23 mouse cellular contexts compared by ENCODE assay signal in genomic region chr15:4804256-4804655, GRCm38 (mm10).
A peak's percentile ranks its signal among the peaks of the same experiment; 100 is the strongest.
DNase-seq lines count a peak whose midpoint lies in the region; ATAC-seq lines count a peak whose summit lies in the region.
"Had no signal": no experiment of that assay in that cellular context is flagged by ENCODE, and none has a peak within 500 bp of the region (broad histone marks: within the 10 kb centered on the region; RNA-seq: fewer than 3 reads in every experiment).

No protein-coding gene starts in this region.

- no peaks in the 10 kb centered on the region for H3K36me3 ChIP-seq in kidney, embryonic 15.5 days
- H3K36me3 ChIP-seq: embryonic facial prominence, embryonic 10.5 days; embryonic facial prominence, embryonic 13.5 days; forebrain, embryonic 12.5 days; forebrain, embryonic 15.5 days; hindbrain, embryonic 12.5 days; hindbrain, embryonic 15.5 days had no signal

- H3K27ac ChIP-seq in kidney, embryonic 15.5 days, result no peak overlapping the region
- H3K27ac ChIP-seq: embryonic facial prominence, embryonic 10.5 days; embryonic facial prominence, embryonic 13.5 days; forebrain, embryonic 12.5 days; forebrain, embryonic 15.5 days; hindbrain, embryonic 12.5 days; hindbrain, embryonic 15.5 days had no signal

- ATAC-seq in kidney, embryonic 15.5 days (replicated peaks; ENCODE audit: low FRiP score), result 0 out of 2 replicates have a peak, but pooled peaks have one; percentile 15
- ATAC-seq: activated CD4-positive, CD25-positive, alpha-beta regulatory T cell, adult 4 months; forebrain, embryonic 15.5 days had no signal

- no peaks in the 10 kb centered on the region for H3K4me1 ChIP-seq in kidney, embryonic 15.5 days
- H3K4me1 ChIP-seq: embryonic facial prominence, embryonic 10.5 days; embryonic facial prominence, embryonic 13.5 days; forebrain, embryonic 12.5 days; forebrain, embryonic 15.5 days; hindbrain, embryonic 12.5 days; hindbrain, embryonic 15.5 days had no signal

- no peaks in the 10 kb centered on the region for H3K27me3 ChIP-seq in kidney, embryonic 15.5 days
- H3K27me3 ChIP-seq: embryonic facial prominence, embryonic 13.5 days; forebrain, embryonic 12.5 days; forebrain, embryonic 15.5 days; hindbrain, embryonic 12.5 days; hindbrain, embryonic 15.5 days had no signal

- peak; percentile 43 for DNase-seq in heart, adult 11 months
- no peak for DNase-seq in heart, adult 18-20 months
- no peak for DNase-seq in kidney, postnatal 10 days
- peak; percentile 5 for DNase-seq in lung, postnatal 14 days
- DNase-seq in lung, postnatal 4 days, result no peak
- DNase-seq: adrenal gland, adult 8-10 months; adrenal gland, postnatal 25 days; cerebellum, adult 11-12 months; cerebellum, adult 8-10 months; cerebellum, postnatal 10 days; cerebellum, postnatal 36 days; embryo, embryonic 11 days; gastrocnemius, postnatal 25 days had no signal

- 70% methylated on average over 2 of the region's 2 CpGs for WGBS in kidney, embryonic 15.5 days

- no peak overlapping the region for H3K4me3 ChIP-seq in kidney, embryonic 15.5 days (replicated peaks)
- H3K4me3 ChIP-seq: embryonic facial prominence, embryonic 10.5 days; embryonic facial prominence, embryonic 13.5 days; erythroblast, embryonic 14.5 days; forebrain, embryonic 12.5 days; forebrain, embryonic 15.5 days; hindbrain, embryonic 12.5 days; hindbrain, embryonic 15.5 days had no signal

- no peak overlapping the region for H3K9ac ChIP-seq in kidney, embryonic 15.5 days
- H3K9ac ChIP-seq: embryonic facial prominence, embryonic 13.5 days; forebrain, embryonic 12.5 days; forebrain, embryonic 15.5 days; hindbrain, embryonic 12.5 days; hindbrain, embryonic 15.5 days had no signal

- H3K4me2 ChIP-seq in kidney, embryonic 15.5 days, result no peak overlapping the region
- H3K4me2 ChIP-seq: embryonic facial prominence, embryonic 13.5 days; forebrain, embryonic 12.5 days; forebrain, embryonic 15.5 days; heart, embryonic 11.5 days; hindbrain, embryonic 12.5 days; hindbrain, embryonic 15.5 days had no signal

- H3K9me3 ChIP-seq in kidney, embryonic 15.5 days (replicated peaks), result 0 out of 2 replicates have a peak, but pooled peaks cover 3% of the 10 kb centered on the region
- H3K9me3 ChIP-seq: embryonic facial prominence, embryonic 10.5 days; embryonic facial prominence, embryonic 13.5 days; forebrain, embryonic 12.5 days; forebrain, embryonic 15.5 days; hindbrain, embryonic 12.5 days; hindbrain, embryonic 15.5 days had no signal

Comparison
In these comparisons a context has a peak if more than half of its experiments do, and no peak if none do; other contexts are left out.
1. DNase-seq: peak in heart, adult 11 months (single experiment) and lung, postnatal 14 days (single experiment); none in heart, adult 18-20 months (0 of 2), kidney, postnatal 10 days (single experiment) and lung, postnatal 4 days (0 of 2).